In genomic region chr6:133706712-133707111, GRCm38 (mm10) we compare ENCODE assay signal across 8 mouse cellular contexts.
DNase-seq lines count a peak whose midpoint lies in the region; ATAC-seq lines count a peak whose summit lies in the region.
"Not testable (repeated sequence)": the region's sequence is repeated elsewhere in the genome, so short reads cannot be mapped to it uniquely, and the experiment has no call there.

No protein-coding gene starts in this region.

- not testable (repeated sequence) for H3K9me3 ChIP-seq in forebrain, embryonic 11.5 days (ENCODE audit: control insufficient read depth, low read length); kidney, embryonic 15.5 days (replicated peaks); limb, embryonic 13.5 days; midbrain, embryonic 10.5 days (replicated peaks)

- H3K36me3 ChIP-seq in forebrain, embryonic 11.5 days (ENCODE audit: control insufficient read depth, insufficient read depth, low read length); kidney, embryonic 15.5 days; limb, embryonic 13.5 days; midbrain, embryonic 10.5 days: not testable (repeated sequence)

- H3K4me1 ChIP-seq in forebrain, embryonic 11.5 days (replicated peaks; ENCODE audit: control insufficient read depth, insufficient read depth, low read length); kidney, embryonic 15.5 days; limb, embryonic 13.5 days; midbrain, embryonic 10.5 days: not testable (repeated sequence)

- intact Hi-C loops in heart, postnatal 14 days (cut with DNase I) = loop anchor here (2.0 kb wide), 1 partner anchor 170 kb away; no protein-coding TSS in a partner anchor

- H3K27me3 ChIP-seq in forebrain, embryonic 11.5 days (ENCODE audit: control insufficient read depth, insufficient read depth, low read length); kidney, embryonic 15.5 days; limb, embryonic 13.5 days; midbrain, embryonic 10.5 days (ENCODE audit: low read depth, poor library complexity, severe bottlenecking): not testable (repeated sequence)

- WGBS in forebrain, embryonic 11.5 days = 3% methylated on average over 8 of the region's 8 CpGs
- 3% methylated on average over 8 of the region's 8 CpGs for WGBS in kidney, embryonic 15.5 days
- 2% methylated on average over 8 of the region's 8 CpGs for whole genome bisulfite sequencing in limb, embryonic 13.5 days
- 1% methylated on average over 8 of the region's 8 CpGs for WGBS in midbrain, embryonic 10.5 days

- peak; percentile 77 for ATAC-seq in forebrain, embryonic 11.5 days (replicated peaks; ENCODE audit: low FRiP score)
- not testable (repeated sequence) for ATAC-seq in kidney, embryonic 15.5 days (replicated peaks; ENCODE audit: low FRiP score); limb, embryonic 13.5 days (ENCODE audit: low FRiP score, low read depth)

- not testable (repeated sequence) for H3K27ac ChIP-seq in forebrain, embryonic 11.5 days (ENCODE audit: low read depth, low read length); kidney, embryonic 15.5 days; limb, embryonic 13.5 days; midbrain, embryonic 10.5 days (replicated peaks)

- peak overlapping the region; percentile 11; the same call in 1 of the 2 replicates for H3K4me2 ChIP-seq in forebrain, embryonic 11.5 days (ENCODE audit: low read depth, low read length, severe bottlenecking)
- H3K4me2 ChIP-seq in kidney, embryonic 15.5 days = peak overlapping the region; percentile 39
- H3K4me2 ChIP-seq in limb, embryonic 13.5 days (replicated peaks) = peak overlapping the region; percentile 37

- not testable (repeated sequence) for H3K9ac ChIP-seq in forebrain, embryonic 11.5 days (ENCODE audit: low read length); kidney, embryonic 15.5 days; limb, embryonic 13.5 days

- DNase-seq in B cell, adult 2 months = peak; percentile 9 to 14
- peak; percentile 37 for DNase-seq in adrenal gland, postnatal 25 days
- DNase-seq in forebrain, embryonic 11.5 days (ENCODE audit: low spot score) = peak; percentile 54
- peak; percentile 13 to 55 for DNase-seq in heart, postnatal 14 days
- peak; percentile 38 for DNase-seq in midbrain, embryonic 10.5 days (ENCODE audit: low spot score)
- peak; percentile 44 for DNase-seq in right cerebral cortex, postnatal 4 days

- not testable (repeated sequence) for H3K4me3 ChIP-seq in forebrain, embryonic 11.5 days (ENCODE audit: low read depth, low read length); kidney, embryonic 15.5 days (replicated peaks); limb, embryonic 13.5 days; midbrain, embryonic 10.5 days
